8 mouse cellular contexts compared by ENCODE assay signal in the genomic region with DNA sequence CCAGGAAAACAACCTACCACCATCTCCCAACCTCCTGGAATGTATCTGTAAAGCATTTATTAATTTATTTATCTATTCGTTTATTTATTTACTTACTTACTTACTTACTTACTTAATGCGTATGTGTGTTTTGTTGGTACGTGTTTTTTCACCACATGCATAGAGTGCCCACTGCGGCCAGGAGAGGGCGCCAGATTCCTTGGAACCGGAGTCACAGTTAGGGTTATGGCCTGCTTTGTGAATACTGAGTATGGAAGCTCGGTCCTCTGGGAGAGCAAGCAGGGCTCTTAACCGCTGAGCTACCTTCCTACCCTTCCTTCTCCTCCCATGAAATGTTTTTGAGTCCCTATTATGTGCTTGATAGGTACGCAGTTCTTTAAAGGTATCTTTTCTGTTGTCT. TPM values are rescaled to one million over a fixed set of nuclear protein-coding genes. Genes with fewer than 3 reads are reported as not detected.
DNase-seq lines count a peak whose midpoint lies in the region; ATAC-seq and TF ChIP-seq lines count a peak whose summit lies in the region.

No protein-coding gene starts in this region.

- H3K27ac ChIP-seq in heart, embryonic 12.5 days (ENCODE audit: poor library complexity, severe bottlenecking) = no peak overlapping the region
- H3K27ac ChIP-seq in left cerebral cortex, adult 2 months = no peak overlapping the region

- no peak overlapping the region for H3K4me2 ChIP-seq in heart, embryonic 12.5 days

- no peak overlapping the region for H3K9ac ChIP-seq in heart, embryonic 12.5 days

- 23% methylated on average over 9 of the region's 9 CpGs for WGBS in heart, embryonic 12.5 days

- no peaks in the 10 kb centered on the region for H3K27me3 ChIP-seq in heart, embryonic 12.5 days (replicated peaks)

- intact Hi-C loops in heart, postnatal 25 days (cut with DNase I) = loop anchor here (2.0 to 10.0 kb wide), 4 partner anchors 104 to 384 kb away; a partner anchor contains a TSS
- intact Hi-C loops in left cerebral cortex, adult 2 months (cut with DNase I) = no loop called here

- no peak overlapping the region for H3K4me3 ChIP-seq in heart, embryonic 12.5 days
- no peak overlapping the region for H3K4me3 ChIP-seq in left cerebral cortex, adult 2 months

- DNase-seq in heart, adult 18-20 months = peak; percentile 64 to 88
- peak; percentile 47 for DNase-seq in adipocyte (ENCODE audit: low spot score)
- DNase-seq in embryo, embryonic 10 days (ENCODE audit: low spot score) = peak; percentile 86
- DNase-seq in heart, postnatal 25 days (ENCODE audit: low spot score) = peak; percentile 26
- DNase-seq in left cerebral cortex, adult 2 months (ENCODE audit: extremely low spot score in 1 of 2, low spot score in 2 of 2) = peak; percentile 33 to 50
- peak; percentile 18 for DNase-seq in naive thymus-derived CD4-positive, alpha-beta T cell, adult 2 months (ENCODE audit: low read depth)
- peak; percentile 48 for DNase-seq in thymus, postnatal 0 days (ENCODE audit: low spot score)

- ATAC-seq in heart, embryonic 12.5 days (ENCODE audit: insufficient number of reproducible peaks, low FRiP score) = no peak

- TF ChIP-seq CTCF in left cerebral cortex, adult 2 months (IDR thresholded peaks at IDR 0.05) = peak; percentile 64

- H3K36me3 ChIP-seq in heart, embryonic 12.5 days = no peaks in the 10 kb centered on the region

- H3K4me1 ChIP-seq in heart, embryonic 12.5 days (replicated peaks) = peaks cover 10% of the 10 kb centered on the region; the same call in 1 of the 2 replicates

- H3K9me3 ChIP-seq in heart, embryonic 12.5 days (replicated peaks) = no peaks in the 10 kb centered on the region

RNA-seq across cellular contexts. Expression of a gene that starts 3.3 kb away (rescaled TPM):
- total RNA-seq in heart, adult 18-20 months (2021) = under 1 TPM in 1 of 2 experiments, not detected in 1; 0.51 TPM
- polyA plus RNA-seq in heart, embryonic 12.5 days (2016; fragmentation: Nextera tagmentation; extraction: Ambion mirVana) = not detected in 2 replicates
- not detected for total RNA-seq in heart, postnatal 25 days (2021)
- total RNA-seq in left cerebral cortex, adult 2 months (2021) = under 1 TPM; 0.09 to 0.26 TPM
- polyA plus RNA-seq in thymus, postnatal 0 days (2015; fragmentation: Nextera tagmentation; extraction: Ambion mirVana) = 0.05 and 0.17 TPM in 2 replicates

RNA-seq across cellular contexts. Expression of a gene that starts 3.8 kb away (rescaled TPM):
- total RNA-seq in heart, adult 18-20 months (2021) = 10 to 100 TPM; 25.9 to 26.0 TPM
- 22.3 and 22.6 TPM in 2 replicates for polyA plus RNA-seq in heart, embryonic 12.5 days (2016; fragmentation: Nextera tagmentation; extraction: Ambion mirVana)
- 10 to 100 TPM; 19.5 to 23.2 TPM for total RNA-seq in heart, postnatal 25 days (2021)
- 10 to 100 TPM; 11.2 to 13.4 TPM for total RNA-seq in left cerebral cortex, adult 2 months (2021)
- 12.2 and 13.2 TPM in 2 replicates for polyA plus RNA-seq in thymus, postnatal 0 days (2015; fragmentation: Nextera tagmentation; extraction: Ambion mirVana)

RNA-seq across cellular contexts. Expression of a gene that starts 46.7 kb away (rescaled TPM):
- total RNA-seq in heart, adult 18-20 months (2021) = under 1 TPM; 0.65 to 0.75 TPM
- polyA plus RNA-seq in heart, embryonic 12.5 days (2016; fragmentation: Nextera tagmentation; extraction: Ambion mirVana) = not detected in 2 replicates
- under 1 TPM; 0.34 to 0.49 TPM for total RNA-seq in heart, postnatal 25 days (2021)
- total RNA-seq in left cerebral cortex, adult 2 months (2021) = under 1 TPM; 0.26 to 0.29 TPM
- polyA plus RNA-seq in thymus, postnatal 0 days (2015; fragmentation: Nextera tagmentation; extraction: Ambion mirVana) = 0.46 and 0.61 TPM in 2 replicates

Comparison
In these comparisons a context has a peak if more than half of its experiments do, and no peak if none do; other contexts are left out.
1. DNase-seq: peak in every context shown above with its lines; median percentile 86 in embryo, embryonic 10 days; 76 in heart, adult 18-20 months; 48 in thymus, postnatal 0 days; 47 in adipocyte; 42 in left cerebral cortex, adult 2 months; 26 in heart, postnatal 25 days; 18 in naive thymus-derived CD4-positive, alpha-beta T cell, adult 2 months.